Mouse (Mus musculus): ENCODE data around the gene Mark1.

DNA sequence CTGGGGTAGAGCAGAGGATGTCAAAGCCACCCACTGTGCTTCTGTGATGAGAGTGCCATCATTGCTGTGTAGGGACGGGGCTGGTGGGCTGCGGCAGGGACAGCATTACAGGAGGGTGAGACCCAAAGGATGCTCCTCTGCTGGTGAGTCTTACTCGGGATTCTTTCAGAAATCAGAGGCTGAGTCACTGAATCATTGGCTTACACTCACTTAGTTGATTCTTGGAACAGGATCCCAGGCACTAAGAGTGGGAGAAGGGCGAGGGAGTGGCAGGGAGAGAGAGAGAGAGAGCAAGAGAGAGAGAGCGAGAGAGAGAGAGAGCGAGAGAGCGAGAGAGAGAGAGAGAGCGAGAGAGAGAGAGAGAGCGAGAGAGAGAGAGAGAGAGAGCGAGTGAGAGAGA is 31.2 kb upstream of the Mark1 start:
- TF ChIP-seq POLR2A (IDR thresholded peaks at IDR 0.05; ENCODE audit: low read depth, low read length): no peak
- no peak for TF ChIP-seq CTCF (IDR thresholded peaks at IDR 0.05; ENCODE audit: borderline replicate concordance, insufficient read depth, low read length)

All from embryonic fibroblast, embryonic 13.5 days (primary cell).